Mouse (Mus musculus) MEL (cell line): Measurements from ENCODE around the gene Meioc. TPM values are rescaled to one million over a fixed set of nuclear protein-coding genes. Genes with fewer than 3 reads are reported as not detected.
A peak's percentile ranks its signal among the peaks of the same experiment; 100 is the strongest.
"Not testable (repeated sequence)": the region's sequence is repeated elsewhere in the genome, so short reads cannot be mapped to it uniquely, and the experiment has no call there.

Experiments
- DNase-seq: peaks from one replicate; pipeline ENCODE4 v3.0.0; 2011; ENCODE audit warnings: low read depth, low spot score
- H3K27ac ChIP-seq: 2 replicates; pipeline ENCODE4 v1.5.1; 2012; ENCODE audit warnings: low read depth, mild to moderate bottlenecking, control low read depth, low read length, moderate library complexity; ENCODE audit not compliant: control insufficient read depth
- H3K27me3 ChIP-seq, 2 experiments: fragments of 150-350 bp in 1 of 2; sonication (generic) in 1 of 2; 2 replicates each; pipeline ENCODE4 v1.6.1; 2012; ENCODE audit warnings: low read length in 2 of 2, mild to moderate bottlenecking in 2 of 2, improper control_type of control experiment in 1 of 2, moderate library complexity in 1 of 2; ENCODE audit not compliant: insufficient read depth in 2 of 2, control insufficient read depth in 1 of 2
- H3K36me3 ChIP-seq, 2 experiments: 2 replicates each; pipeline ENCODE4 v1.6.1; 2012 to 2014; ENCODE audit warnings: low read length in 2 of 2, improper control_type of control experiment in 1 of 2, inconsistent platforms in 1 of 2, mild to moderate bottlenecking in 1 of 2; ENCODE audit not compliant: insufficient read depth in 2 of 2, control insufficient read depth in 1 of 2
- H3K4me1 ChIP-seq, 2 experiments: fragments of 150-350 bp in 1 of 2; sonication (generic) in 1 of 2; 2 replicates each; pipeline ENCODE4 v1.6.1; 2012; ENCODE audit warnings: low read length in 2 of 2, improper control_type of control experiment in 1 of 2, mild to moderate bottlenecking in 1 of 2; ENCODE audit not compliant: insufficient read depth in 2 of 2, control insufficient read depth in 1 of 2
- H3K4me3 ChIP-seq, 2 experiments: fragments of 150-350 bp in 1 of 2; sonication (generic) in 1 of 2; 2 replicates each; pipeline ENCODE4 v1.5.1; 2012; ENCODE audit warnings: low read depth in 2 of 2, low read length in 2 of 2, mild to moderate bottlenecking in 2 of 2, moderate library complexity in 2 of 2, control low read depth in 1 of 2, improper control_type of control experiment in 1 of 2; ENCODE audit not compliant: control insufficient read depth in 1 of 2, insufficient read depth in 1 of 2
- H3K79me2 ChIP-seq: 2 replicates; pipeline ENCODE4 v1.6.1; 2012; ENCODE audit warnings: mild to moderate bottlenecking, low read length, moderate library complexity; ENCODE audit not compliant: control insufficient read depth, poor library complexity, insufficient read depth
- H3K9ac ChIP-seq: 2 replicates; pipeline ENCODE4 v1.6.1; 2012; ENCODE audit warnings: low read depth, mild to moderate bottlenecking, control low read depth, low read length, moderate library complexity; ENCODE audit not compliant: control insufficient read depth, poor library complexity, severe bottlenecking
- H3K9me3 ChIP-seq: fragments of 150-350 bp; sonication (generic); replicated peaks from 2 replicates; pipeline ENCODE4 v1.6.1; 2012; ENCODE audit warnings: mild to moderate bottlenecking, low read length, improper control_type of control experiment, moderate library complexity; ENCODE audit not compliant: insufficient read depth
- BHLHE40 ChIP-seq: IDR thresholded peaks from 2 replicates; pipeline ENCODE4 v1.6.1; 2012; ENCODE audit warnings: low read depth, mild to moderate bottlenecking, inconsistent platforms, low read length, improper control_type of control experiment, borderline replicate concordance
- CTCF ChIP-seq, 3 experiments: IDR thresholded peaks in 2 of 3; conservative IDR thresholded peaks in 1 of 3; 2 replicates each; pipeline ENCODE4 v1.5.1; 2011 to 2012; ENCODE audit warnings: low read length in 3 of 3, low read depth in 2 of 3, mild to moderate bottlenecking in 2 of 3, improper control_type of control experiment in 1 of 3, inconsistent platforms in 1 of 3, mixed read lengths in 1 of 3, moderate library complexity in 1 of 3; ENCODE audit not compliant: control insufficient read depth in 1 of 3, insufficient read depth in 1 of 3, poor library complexity in 1 of 3, severe bottlenecking in 1 of 3
- ELF1 ChIP-seq: IDR thresholded peaks from 2 replicates; pipeline ENCODE4 v1.6.1; 2014; ENCODE audit warnings: low read depth, mild to moderate bottlenecking, inconsistent platforms, low read length, improper control_type of control experiment, moderate library complexity
- EP300 ChIP-seq, 2 experiments: IDR thresholded peaks; 2 replicates each; pipeline ENCODE4 v1.6.1; 2011; ENCODE audit warnings: improper control_type of control experiment in 2 of 2, low read length in 2 of 2, low read depth in 1 of 2, mild to moderate bottlenecking in 1 of 2
- ETS1 ChIP-seq: IDR thresholded peaks from 2 replicates; pipeline ENCODE4 v1.6.1; 2012; ENCODE audit warnings: low read depth, mild to moderate bottlenecking, inconsistent platforms, low read length, improper control_type of control experiment, moderate library complexity
- GATA1 ChIP-seq: IDR thresholded peaks from 2 replicates; pipeline ENCODE4 v1.6.1; 2011; ENCODE audit warnings: low read depth, low read length, improper control_type of control experiment
- HCFC1 ChIP-seq: IDR thresholded peaks from 2 replicates; pipeline ENCODE4 v1.6.1; 2012; ENCODE audit warnings: low read depth, mild to moderate bottlenecking, inconsistent platforms, low read length, improper control_type of control experiment, moderate library complexity
- JUND ChIP-seq: IDR thresholded peaks from 2 replicates; pipeline ENCODE4 v1.6.1; 2011; ENCODE audit warnings: low read depth, mild to moderate bottlenecking, improper control_type of control experiment, low read length
- KAT2A ChIP-seq: conservative IDR thresholded peaks from 2 replicates; pipeline ENCODE4 v1.6.1; 2012; ENCODE audit warnings: low read depth, low read length, improper control_type of control experiment, inconsistent platforms
- MAX ChIP-seq: IDR thresholded peaks from 2 replicates; pipeline ENCODE4 v1.6.1; 2011; ENCODE audit warnings: low read length, improper control_type of control experiment
- MEF2A ChIP-seq: IDR thresholded peaks from 2 replicates; pipeline ENCODE4 v1.6.1; 2014; ENCODE audit warnings: low read depth, mild to moderate bottlenecking, inconsistent platforms, low read length, improper control_type of control experiment; ENCODE audit not compliant: poor library complexity, insufficient replicate concordance, severe bottlenecking; ENCODE audit errors: extremely low read depth
- MYB ChIP-seq: IDR thresholded peaks from 2 replicates; pipeline ENCODE4 v1.6.1; 2011; ENCODE audit warnings: mild to moderate bottlenecking, low read depth, low read length, improper control_type of control experiment
- MYC ChIP-seq: IDR thresholded peaks from 2 replicates; pipeline ENCODE4 v1.6.1; 2011; ENCODE audit warnings: low read depth, mild to moderate bottlenecking, low read length, improper control_type of control experiment, moderate library complexity
- NELFE ChIP-seq: IDR thresholded peaks from 2 replicates; pipeline ENCODE4 v1.6.1; 2011; ENCODE audit warnings: low read depth, low read length, improper control_type of control experiment
- NRF1 ChIP-seq: IDR thresholded peaks from 2 replicates; pipeline ENCODE4 v1.6.1; 2014; ENCODE audit warnings: low read depth, mild to moderate bottlenecking, inconsistent platforms, low read length, improper control_type of control experiment, moderate library complexity; ENCODE audit not compliant: poor library complexity, insufficient read depth, severe bottlenecking
- RAD21 ChIP-seq: IDR thresholded peaks from 2 replicates; pipeline ENCODE4 v1.6.1; 2011; ENCODE audit warnings: mild to moderate bottlenecking, low read depth, low read length, improper control_type of control experiment
- RCOR1 ChIP-seq: IDR thresholded peaks from 2 replicates; pipeline ENCODE4 v1.6.1; 2012; ENCODE audit warnings: low read depth, mild to moderate bottlenecking, inconsistent platforms, low read length, improper control_type of control experiment
- SIN3A ChIP-seq: IDR thresholded peaks from 2 replicates; pipeline ENCODE4 v1.6.1; 2012; ENCODE audit warnings: low read length, improper control_type of control experiment, inconsistent platforms
- TAL1 ChIP-seq: IDR thresholded peaks from 2 replicates; pipeline ENCODE4 v1.6.1; 2012; ENCODE audit warnings: mild to moderate bottlenecking, inconsistent platforms, low read length, moderate library complexity, mixed read lengths
- USF1 ChIP-seq: IDR thresholded peaks from 2 replicates; pipeline ENCODE4 v1.6.1; 2014; ENCODE audit warnings: low read depth, mild to moderate bottlenecking, inconsistent platforms, low read length, improper control_type of control experiment, moderate library complexity
- USF2 ChIP-seq, 2 experiments: IDR thresholded peaks; 2 replicates each; pipeline ENCODE4 v1.6.1; 2011 to 2012; ENCODE audit warnings: improper control_type of control experiment in 2 of 2, low read length in 2 of 2, borderline replicate concordance in 1 of 2, inconsistent platforms in 1 of 2, low read depth in 1 of 2, mild to moderate bottlenecking in 1 of 2; ENCODE audit not compliant: insufficient read depth in 1 of 2
- ZKSCAN1 ChIP-seq: IDR thresholded peaks from 2 replicates; pipeline ENCODE4 v1.6.1; 2012; ENCODE audit warnings: low read depth, mild to moderate bottlenecking, inconsistent platforms, low read length, improper control_type of control experiment, moderate library complexity
- ZNF384 ChIP-seq: IDR thresholded peaks from 2 replicates; pipeline ENCODE4 v1.6.1; 2012; ENCODE audit warnings: low read depth, mild to moderate bottlenecking, inconsistent platforms, low read length, improper control_type of control experiment
- polyA plus RNA-seq, 2 experiments: library from polyadenylated mRNA; stranded (reverse) in 1 of 2; unstranded in 1 of 2; fragments of >175 nt in 1 of 2; fragments of >200 nt in 1 of 2; gene quantifications; 2 replicates each; pipeline versions ENCODE4 v1.2.1 to v1.2.4; 2012; ENCODE audit warnings: low replicate concordance in 2 of 2, low read depth in 1 of 2; ENCODE audit not compliant: insufficient read length in 2 of 2, insufficient read depth in 1 of 2, missing spikeins in 1 of 2
- total RNA-seq: library from RNA; depleted of rRNA; stranded (reverse); fragments of 300-350 nt; gene quantifications from 2 replicates; pipeline ENCODE4 v1.2.3, GENCODE M21; 2012

Meioc gene
- total and polyA plus RNA-seq, 3 experiments: 0.06 TPM; not detected in 2

- no peak for TF ChIP-seq EP300 (IDR thresholded peaks at IDR 0.05; ENCODE audit: low read depth in 1 of 2, low read length in 2 of 2)
- no peak for TF ChIP-seq SIN3A
- no peak for TF ChIP-seq RAD21
- no peak for TF ChIP-seq MYC
- no peak for TF ChIP-seq ZNF384
- no peak for TF ChIP-seq GATA1
- no peak for TF ChIP-seq CTCF (IDR thresholded peaks at IDR 0.05 in 2 of 3, conservative IDR thresholded peaks at IDR 0.05 in 1 of 3; ENCODE audit: control insufficient read depth in 1 of 3, insufficient read depth in 1 of 3, low read depth in 2 of 3, low read length in 3 of 3, poor library complexity in 1 of 3, severe bottlenecking in 1 of 3)
- TF ChIP-seq, all 39 proteins: peak for 0
- Histone ChIP-seq H3K36me3 (no peaks in the 10 kb centered on the region), H3K4me3 (no peak overlapping the region), H3K79me2 (no peaks in the 10 kb centered on the region), H3K27me3 (peaks cover 0 to 11% of the 10 kb centered on the region in 2 experiments), H3K4me1 (no peaks in the 10 kb centered on the region), H3K9me3 (no peaks in the 10 kb centered on the region), H3K27ac (no peak overlapping the region), H3K9ac (no peak overlapping the region)
- DNase-seq: no peak
These were observed 48.9 kb downstream of the Meioc start for GRCm38 (mm10) chr11:102712411-102712810.

GRCm38 (mm10) chr11:102714578-102714977 lies 51.1 kb downstream of the Meioc start:
- H3K4me3 ChIP-seq, H3K79me2 ChIP-seq, H3K27ac ChIP-seq, H3K36me3 ChIP-seq, H3K9ac ChIP-seq, H3K4me1 ChIP-seq, H3K9me3 ChIP-seq: not testable (repeated sequence)
- H3K27me3 ChIP-seq: peaks cover 4 to 12% of the 10 kb centered on the region in 2 experiments; a peak in 3 of 4 replicates
- peak; percentile 41 to 46 (median 46); a peak in 5 of 6 replicates for TF ChIP-seq CTCF (IDR thresholded peaks at IDR 0.05 in 2 of 3, conservative IDR thresholded peaks at IDR 0.05 in 1 of 3; ENCODE audit: control insufficient read depth in 1 of 3, insufficient read depth in 1 of 3, low read depth in 2 of 3, low read length in 3 of 3, poor library complexity in 1 of 3, severe bottlenecking in 1 of 3)
- DNase-seq: peak; percentile 19

- DNase-seq: no peak
- H3K4me1 ChIP-seq: no peaks in the 10 kb centered on the region
These were observed 52.6 kb downstream of the Meioc start for GRCm38 (mm10) chr11:102716135-102716534.

More at GRCm38 (mm10) chr11:102716135-102716534, 52.6 kb downstream of the Meioc start:
- H3K27me3 ChIP-seq: peaks cover 4 to 10% of the 10 kb centered on the region in 2 experiments; a peak in 2 of 4 replicates
- no peak overlapping the region for H3K27ac ChIP-seq
- H3K79me2 ChIP-seq: no peaks in the 10 kb centered on the region
- no peaks in the 10 kb centered on the region for H3K9me3 ChIP-seq
- no peaks in the 10 kb centered on the region for H3K36me3 ChIP-seq
- TF ChIP-seq MAX: no peak
- TF ChIP-seq USF2 (IDR thresholded peaks at IDR 0.05; ENCODE audit: borderline replicate concordance in 1 of 2, insufficient read depth in 1 of 2, low read depth in 1 of 2, low read length in 2 of 2): no peak
- TF ChIP-seq ELF1: no peak
- TF ChIP-seq MEF2A: no peak
- no peak for TF ChIP-seq HCFC1
- TF ChIP-seq EP300 (IDR thresholded peaks at IDR 0.05; ENCODE audit: low read depth in 1 of 2, low read length in 2 of 2): no peak
- no peak for TF ChIP-seq MYC
- no peak for TF ChIP-seq ZKSCAN1
- no peak for TF ChIP-seq TAL1
- no peak for TF ChIP-seq GATA1
- no peak for TF ChIP-seq MYB
- TF ChIP-seq NELFE: no peak
- no peak for TF ChIP-seq NRF1
- no peak for TF ChIP-seq RCOR1
- TF ChIP-seq BHLHE40: no peak
- TF ChIP-seq ETS1: no peak
- TF ChIP-seq JUND: no peak
- no peak for TF ChIP-seq KAT2A
- TF ChIP-seq RAD21: no peak
- no peak for TF ChIP-seq USF1
- no peak overlapping the region for H3K9ac ChIP-seq
- no peak overlapping the region for H3K4me3 ChIP-seq
